Mouse (Mus musculus) cerebellum, postnatal 36 days (tissue): ENCODE measurements at regions not wholly inside any gene's neighbourhood (a gene's known extent, or its start where the extent isn't known, plus 50 kb on each side); places are given as distances from the start of the nearest gene placed in this dataset.

Experiments used
- DNase-seq, 2 experiments: peaks; one replicate each; pipeline ENCODE4 v3.0.0; 2021 to 2022; ENCODE audit warnings: mixed read lengths in 2 of 2

- no peak for DNase-seq
Measured at GRCm38 (mm10) chr3:70384235-70384634, 376.8 kb downstream of the Otol1 start.

DNA sequence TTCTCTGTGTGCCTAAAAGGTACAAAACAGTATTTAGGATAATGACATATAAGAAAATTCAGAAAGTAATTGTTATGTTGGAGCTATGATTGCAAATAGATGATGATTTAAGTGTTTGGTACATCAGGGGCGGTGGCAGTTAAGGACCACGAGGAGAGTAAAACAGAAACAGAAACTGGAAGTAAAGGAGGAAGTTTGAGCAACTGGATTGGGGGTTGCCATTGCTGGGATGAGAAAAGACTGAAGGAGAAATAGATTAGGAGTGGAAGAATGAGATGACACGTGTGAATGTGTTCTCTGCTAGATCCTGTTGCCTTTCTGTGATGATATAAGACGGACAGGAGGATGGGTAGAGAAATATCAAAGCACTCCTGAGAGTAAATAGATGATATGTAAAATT is 378.5 kb downstream of the Otol1 start:
- no peak for DNase-seq

DNA sequence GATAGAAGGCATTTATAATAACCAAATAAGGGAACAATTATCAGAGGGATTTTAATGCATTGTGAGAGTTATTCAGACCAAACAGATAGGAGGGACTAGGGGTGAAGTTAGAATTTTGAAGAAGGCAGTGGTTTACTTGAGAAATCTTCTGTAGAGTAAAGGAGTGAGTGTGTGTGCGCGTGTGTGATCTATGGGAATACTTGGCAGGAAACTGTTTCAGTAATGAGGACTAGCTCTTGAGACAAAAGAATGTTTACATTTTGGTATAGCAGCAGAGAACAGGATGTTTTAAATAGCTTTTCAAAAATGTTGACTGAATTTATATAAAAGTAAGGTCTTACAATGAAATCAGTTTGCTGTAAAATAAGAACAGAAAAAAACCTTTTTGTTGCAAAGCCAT is 393.8 kb downstream of the Otol1 start:
- DNase-seq = no peak

- peak in 1 of 2 experiments; percentile 9 for DNase-seq
Measured at GRCm38 (mm10) chr3:70406571-70406970, 399.2 kb downstream of the Otol1 start.

- DNase-seq = no peak
Measured at GRCm38 (mm10) chr3:70418273-70418672, 410.9 kb downstream of the Otol1 start.

GRCm38 (mm10) chr3:70422016-70422415 is 414.6 kb downstream of the Otol1 start:
- no peak for DNase-seq

DNA sequence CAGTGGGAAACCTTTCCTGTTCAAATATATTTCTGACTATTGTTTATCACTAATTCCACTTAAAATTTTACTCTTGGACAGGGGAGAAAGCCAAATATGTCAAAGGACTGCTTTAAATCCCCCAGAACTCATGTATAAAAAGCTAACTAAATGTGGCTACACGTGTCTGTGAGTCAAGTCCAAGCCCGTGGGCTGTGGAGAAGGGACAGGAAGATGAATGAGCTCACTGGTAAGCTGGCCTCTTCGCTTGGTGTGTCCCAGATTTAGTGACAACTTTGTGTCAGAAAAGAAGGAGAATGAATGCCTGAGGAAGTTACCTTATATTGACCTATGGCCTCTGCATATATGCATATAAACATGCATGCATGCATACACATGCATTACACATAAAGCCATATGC is 415.3 kb downstream of the Otol1 start:
- no peak for DNase-seq

DNA sequence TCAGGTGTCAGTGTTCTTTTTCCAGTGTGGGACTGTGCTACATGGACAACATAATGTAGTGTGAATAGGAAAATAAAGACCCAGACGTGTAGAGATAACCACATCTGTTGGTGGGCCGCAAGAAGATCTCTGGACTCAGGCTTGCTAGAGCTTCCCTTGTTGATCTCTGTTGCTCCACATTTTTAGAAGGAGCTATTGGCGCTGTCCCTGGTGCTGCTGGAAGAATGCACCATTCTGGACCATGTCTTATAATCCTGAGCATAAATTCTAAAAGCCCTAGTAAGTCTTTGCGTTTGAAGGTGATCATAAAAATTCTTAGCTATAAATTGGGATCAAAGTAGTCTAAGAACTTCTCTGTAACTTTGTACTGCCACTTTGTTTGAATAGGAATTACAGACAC is 429.3 kb downstream of the Otol1 start:
- no peak for DNase-seq

DNA sequence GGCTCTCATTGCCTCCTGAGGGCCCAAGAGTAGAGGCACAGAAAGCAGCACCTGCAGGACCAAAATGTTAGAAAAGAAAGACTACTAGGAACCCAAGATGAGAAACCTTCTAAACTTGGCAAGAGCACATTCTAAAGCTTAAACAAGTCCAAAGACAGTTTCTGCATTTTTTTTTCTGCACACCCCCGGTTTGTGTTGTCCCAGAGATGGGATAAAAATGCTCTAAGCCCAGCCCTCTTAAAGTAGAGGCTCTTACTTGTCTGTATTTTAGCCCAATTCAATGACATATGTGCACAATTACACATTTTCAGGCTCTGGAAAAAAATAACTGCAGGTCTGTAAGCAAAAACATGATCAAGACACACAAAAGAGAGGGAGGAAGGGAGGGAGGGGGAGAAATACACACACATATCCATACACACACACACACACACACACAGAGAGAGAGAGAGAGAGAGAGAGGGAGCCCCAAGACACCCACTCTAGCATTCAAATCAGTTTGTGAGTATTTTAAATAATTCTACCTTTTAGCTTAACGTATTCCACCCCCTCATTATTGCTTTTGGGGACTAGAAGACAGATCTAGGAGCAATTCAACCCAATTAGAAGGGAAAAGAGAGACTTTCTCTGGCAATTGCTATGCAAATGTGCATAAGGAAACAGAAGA is 449.9 kb downstream of the Otol1 start:
- no peak for DNase-seq

GRCm38 (mm10) chr3:70460811-70461210 is 453.4 kb downstream of the Otol1 start:
- no peak for DNase-seq

DNA sequence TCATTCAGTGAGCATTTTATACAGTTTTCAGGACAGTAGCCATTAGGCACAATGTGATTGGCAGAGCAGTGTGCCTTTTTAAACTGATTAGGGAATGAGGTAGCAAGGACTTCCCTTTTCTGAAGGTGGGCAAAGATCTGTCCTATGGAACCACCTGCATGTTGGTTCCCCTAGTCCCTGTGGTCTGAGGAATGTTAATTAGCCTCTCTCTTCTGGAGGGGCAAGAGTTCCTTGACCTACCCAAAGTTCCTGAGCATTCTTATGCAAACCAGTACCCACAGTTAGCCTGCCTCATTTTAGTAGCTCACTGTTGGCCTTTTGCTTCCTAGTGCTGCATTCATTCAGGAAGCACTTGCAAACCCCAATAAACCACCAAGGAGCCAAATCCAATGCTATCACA is 455.8 kb downstream of the Otol1 start:
- no peak for DNase-seq

DNA sequence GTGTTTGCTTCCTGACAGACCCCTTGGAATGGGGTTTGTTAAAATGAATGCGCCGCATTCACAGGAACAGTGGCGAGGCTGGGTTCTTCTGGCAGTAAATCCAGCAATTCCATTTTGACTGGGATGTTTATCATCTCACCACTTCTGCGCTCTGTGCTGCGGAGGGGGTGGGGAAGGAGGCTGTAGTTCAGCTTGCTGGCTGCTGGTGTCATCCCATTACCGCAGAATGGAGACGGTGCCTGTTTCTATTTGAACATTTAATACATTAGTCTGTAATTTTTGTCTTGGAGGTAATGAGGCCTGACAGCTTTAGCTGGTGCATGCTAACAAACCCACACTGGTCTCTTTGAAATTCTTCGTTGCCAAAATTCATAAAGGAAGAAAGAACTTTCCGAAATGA is 475.1 kb downstream of the Otol1 start:
- peak; percentile 36 to 40 for DNase-seq

DNA sequence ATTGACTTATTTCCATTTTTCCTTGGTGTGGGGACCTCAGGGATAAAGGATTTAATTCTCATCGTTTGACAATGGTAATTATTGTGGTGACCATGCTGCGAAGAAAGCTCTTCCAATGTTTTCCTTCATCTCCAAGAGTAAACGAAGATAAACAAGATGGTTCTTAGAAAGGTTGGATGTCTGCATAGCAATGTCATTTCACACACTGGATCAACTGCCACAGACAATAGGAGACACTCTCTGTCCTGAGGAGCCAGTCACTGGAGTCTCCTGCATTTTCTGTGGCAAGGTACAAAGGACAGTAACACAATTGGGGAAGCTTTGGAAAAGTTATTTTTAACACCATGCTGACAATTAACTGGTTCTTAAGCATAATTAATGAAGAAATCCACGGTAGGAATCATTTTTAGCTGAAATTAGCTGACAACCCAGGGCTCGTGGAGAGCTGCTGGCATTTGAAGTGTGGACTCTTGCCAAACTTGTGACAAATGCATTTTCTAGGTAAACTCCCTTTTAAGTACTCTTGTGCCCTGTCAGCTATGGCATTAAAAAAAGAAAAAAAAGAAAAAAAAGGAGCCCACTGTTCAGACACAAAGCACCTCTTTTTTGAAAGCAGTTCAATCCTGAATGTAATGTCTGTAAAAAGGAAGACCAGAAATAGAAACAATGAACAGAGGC is 475.8 kb downstream of the Otol1 start:
- peak in 1 of 2 experiments; percentile 7 for DNase-seq

GRCm38 (mm10) chr3:70496431-70496830 is 489.0 kb downstream of the Otol1 start:
- no peak for DNase-seq

DNA sequence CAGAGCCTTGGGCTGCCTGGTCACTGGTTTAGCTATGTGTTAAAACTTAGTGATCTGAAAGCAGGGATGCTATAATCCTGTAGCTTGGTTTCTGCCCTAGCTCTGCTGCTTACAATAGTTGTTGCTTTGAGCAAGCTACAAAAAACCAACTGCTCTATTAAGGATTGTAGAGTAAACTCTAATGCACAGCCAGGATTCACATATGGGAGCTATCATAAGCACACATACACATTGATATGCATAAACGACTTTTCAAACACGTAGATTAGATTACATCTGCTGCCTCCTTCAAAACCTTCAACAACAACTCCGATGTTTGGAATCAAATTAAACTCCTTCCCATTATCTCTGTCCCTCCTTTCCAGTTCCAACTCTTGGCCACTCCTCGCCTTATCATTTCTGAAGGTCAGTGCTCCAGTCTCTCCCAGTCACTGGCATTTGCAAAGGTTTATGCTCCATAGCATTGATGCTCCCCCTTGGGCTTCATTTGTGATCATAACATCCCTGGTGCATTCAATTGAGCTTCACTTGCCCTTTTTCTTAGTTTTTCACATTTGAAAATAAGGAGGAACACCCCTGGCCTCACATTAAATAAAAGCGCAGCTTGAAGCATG is 492.9 kb downstream of the Otol1 start:
- no peak for DNase-seq

DNA sequence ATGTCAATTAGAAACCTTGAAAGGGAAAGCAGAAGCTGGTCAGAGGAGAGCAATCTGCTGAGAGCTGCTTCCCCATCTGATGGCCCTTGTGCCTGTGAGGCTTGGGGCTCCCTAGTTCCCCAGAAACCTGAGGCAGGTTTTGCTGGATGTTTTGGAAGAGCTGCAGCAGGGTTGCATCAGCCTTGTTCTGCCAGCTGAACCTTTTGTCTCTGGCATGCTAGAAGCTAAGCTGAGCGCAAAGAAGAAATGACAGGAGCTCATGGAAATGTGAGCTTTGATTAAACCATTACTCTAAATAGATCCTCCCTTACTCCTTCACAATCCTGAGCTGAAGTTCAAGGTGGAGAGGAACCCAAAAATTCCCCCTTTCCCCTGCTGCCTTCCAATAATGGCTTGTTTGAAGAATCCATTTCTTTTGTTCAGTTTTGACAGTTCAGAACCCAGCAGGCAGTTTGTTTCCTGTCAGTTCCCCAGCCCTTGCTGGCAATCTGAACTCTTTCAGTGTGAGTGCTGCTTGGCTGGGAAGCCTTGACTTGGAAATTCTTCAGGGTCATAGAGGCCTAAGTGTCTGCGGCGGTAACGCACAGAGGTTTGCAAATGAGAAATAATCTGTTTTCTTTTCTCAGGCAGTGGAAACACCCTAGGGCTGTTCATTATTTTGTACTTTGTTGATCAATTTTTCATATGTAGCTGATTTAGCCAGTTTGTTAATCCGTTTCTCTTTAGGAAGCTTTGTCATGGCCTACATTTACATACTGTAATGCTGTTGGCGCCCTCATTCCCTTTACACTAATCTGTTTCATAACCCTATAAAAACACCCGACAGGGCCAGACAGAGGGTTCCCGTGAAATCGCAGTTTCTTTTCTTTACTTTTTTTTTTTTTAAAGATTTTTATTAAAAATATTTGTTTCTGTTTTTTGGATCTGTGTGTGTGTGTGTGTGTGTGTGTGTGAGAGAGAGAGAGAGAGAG is 493.9 kb downstream of the Otol1 start:
- DNase-seq = no peak

- DNase-seq = no peak
Measured at GRCm38 (mm10) chr3:70533593-70534321, 526.3 kb downstream of the Otol1 start.

DNA sequence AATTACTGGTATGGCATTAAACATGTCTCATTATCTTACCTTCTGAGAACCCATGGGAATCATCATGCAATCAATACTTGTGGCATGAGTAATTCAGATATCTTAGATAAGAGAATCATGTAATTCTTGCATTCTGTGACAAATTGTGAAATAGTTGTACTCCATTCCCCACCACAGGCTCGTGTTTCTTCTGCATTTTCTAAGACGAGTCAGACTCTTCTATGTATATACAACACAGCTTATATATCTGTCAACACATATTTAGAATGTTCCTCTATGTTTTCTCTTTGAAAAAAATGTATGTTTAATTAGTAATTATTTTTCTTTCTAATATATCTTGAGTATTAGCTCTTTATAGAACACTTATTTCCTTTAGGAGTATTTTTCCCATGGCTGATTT is 527.7 kb downstream of the Otol1 start:
- no peak for DNase-seq

- DNase-seq = no peak
Measured at GRCm38 (mm10) chr3:70543911-70544310, 536.5 kb downstream of the Otol1 start.

GRCm38 (mm10) chr3:70557821-70558220 is 550.4 kb downstream of the Otol1 start:
- no peak for DNase-seq

GRCm38 (mm10) chr3:70566140-70566857 is 558.9 kb downstream of the Otol1 start:
- no peak for DNase-seq

GRCm38 (mm10) chr3:70594785-70595184 is 587.4 kb downstream of the Otol1 start:
- no peak for DNase-seq
